Mouse (Mus musculus) olfactory bulb, adult 2 months (tissue): Measurements from ENCODE around the gene Pagr1b.

Experiments
- CTCF ChIP-seq: fragments of 200-500 bp; IDR thresholded peaks from 2 replicates; pipeline ENCODE4 v1.5.1; 2012; ENCODE audit warnings: low read depth, mild to moderate bottlenecking, low read length, moderate library complexity; ENCODE audit not compliant: insufficient read depth
- POLR2A ChIP-seq: fragments of 200-500 bp; IDR thresholded peaks from 2 replicates; pipeline ENCODE4 v1.6.1; 2012; ENCODE audit warnings: mild to moderate bottlenecking, low read depth, low read length, moderate library complexity; ENCODE audit not compliant: insufficient read depth

- TF ChIP-seq POLR2A, result no peak
- TF ChIP-seq CTCF, result no peak
Observed at GRCm38 (mm10) chr7:126975493-126975892, 40.8 kb downstream of the Pagr1b start.
